13 mouse cellular contexts compared by ENCODE assay signal in genomic region chr10:52302271-52302670, GRCm38 (mm10). TPM values are rescaled to one million over a fixed set of nuclear protein-coding genes. Genes with fewer than 3 reads are reported as not detected.
"Had no signal": no experiment of that assay in that cellular context is flagged by ENCODE, and none has a peak within 500 bp of the region (broad histone marks: within the 10 kb centered on the region; RNA-seq: fewer than 3 reads in every experiment).

No protein-coding gene starts in this region.

- DNase-seq: retina, postnatal 1 day; right cerebral cortex, adult 18-20 months; right cerebral cortex, postnatal 14 days; right cerebral cortex, postnatal 25 days; right cerebral cortex, postnatal 4 days; spleen, adult 18-20 months; thymus, adult 18-20 months; thymus, adult 2 months; thymus, postnatal 14 days; thymus, postnatal 25 days; thymus, postnatal 36 days; thymus, postnatal 4 days had no signal

RNA-seq across cellular contexts. Expression of gene Gm26741, which starts 56.3 kb away (rescaled TPM):
- total RNA-seq: neutrophil, adult 5-6 weeks had no signal
